Mouse (Mus musculus) heart, postnatal 0 days (tissue): Measurements from ENCODE around the gene Dnajb13.

Experiments
- CTCF ChIP-seq: IDR thresholded peaks from 2 replicates; pipeline ENCODE4 v1.5.1; 2016; ENCODE audit warnings: antibody characterized with exemption, control low read depth, low read depth
- EP300 ChIP-seq: IDR thresholded peaks from 2 replicates; pipeline ENCODE4 v1.6.1; 2016; ENCODE audit warnings: antibody characterized with exemption, low read depth

DNA sequence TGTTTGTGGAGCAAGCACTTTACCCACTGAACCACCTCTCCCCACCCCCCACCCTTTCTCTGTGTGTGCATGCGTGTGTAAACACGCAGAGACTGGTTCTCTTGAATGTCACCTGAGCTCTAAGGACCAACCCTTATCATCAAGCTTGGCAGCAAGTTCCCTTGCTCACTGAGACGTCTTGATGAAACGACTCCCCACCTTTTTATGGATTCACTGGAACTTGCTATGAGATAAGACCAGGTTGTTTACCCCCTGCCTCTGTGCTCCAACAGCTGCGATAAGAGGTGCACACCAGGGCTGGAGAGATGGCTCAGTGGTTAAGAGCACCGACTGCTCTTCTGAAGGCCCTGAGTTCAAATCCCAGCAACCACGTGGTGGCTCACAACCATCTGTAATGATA, 5.4 kb upstream of the Dnajb13 start:
- TF ChIP-seq CTCF (no peak), EP300 (no peak)
